Mouse (Mus musculus): ENCODE results near the gene Lingo1.

The Lingo1 gene

GRCm38 (mm10) chr9:56795721-56796655, at the start of gene Lingo1:
Lingo1 (minus strand) TSS chr9:56796468.
- no peak for DNase-seq (ENCODE audit: low spot score in 2 of 2)

GRCm38 (mm10) chr9:56844644-56845043, 48.4 kb upstream of the Lingo1 start:
- no peak for DNase-seq (ENCODE audit: low spot score in 2 of 2)

GRCm38 (mm10) chr9:56843679-56844188, 47.5 kb upstream of the Lingo1 start:
- no peak for DNase-seq (ENCODE audit: low spot score in 2 of 2)

GRCm38 (mm10) chr9:56842303-56842719, 46.0 kb upstream of the Lingo1 start:
- DNase-seq (ENCODE audit: low spot score in 2 of 2), result no peak

- DNase-seq (ENCODE audit: low spot score in 2 of 2), result no peak
Measured at GRCm38 (mm10) chr9:56841864-56842263, 45.6 kb upstream of the Lingo1 start.

GRCm38 (mm10) chr9:56840721-56841120, 44.5 kb upstream of the Lingo1 start:
- DNase-seq (ENCODE audit: low spot score in 2 of 2), result no peak

GRCm38 (mm10) chr9:56835152-56835551, 38.9 kb upstream of the Lingo1 start:
- no peak for DNase-seq (ENCODE audit: low spot score in 2 of 2)

GRCm38 (mm10) chr9:56832900-56833299, 36.6 kb upstream of the Lingo1 start:
- DNase-seq (ENCODE audit: low spot score in 2 of 2), result no peak

GRCm38 (mm10) chr9:56831904-56832303, 35.6 kb upstream of the Lingo1 start:
- no peak for DNase-seq (ENCODE audit: low spot score in 2 of 2)

- no peak for DNase-seq (ENCODE audit: low spot score in 2 of 2)
Measured at GRCm38 (mm10) chr9:56830162-56830561, 33.9 kb upstream of the Lingo1 start.

- DNase-seq (ENCODE audit: low spot score in 2 of 2), result no peak
Measured at GRCm38 (mm10) chr9:56828841-56829240, 32.6 kb upstream of the Lingo1 start.

- DNase-seq (ENCODE audit: low spot score in 2 of 2), result no peak
Measured at GRCm38 (mm10) chr9:56828146-56828545, 31.9 kb upstream of the Lingo1 start.

- no peak for DNase-seq (ENCODE audit: low spot score in 2 of 2)
Measured at GRCm38 (mm10) chr9:56825476-56826213, 29.4 kb upstream of the Lingo1 start.

GRCm38 (mm10) chr9:56824900-56825299, 28.6 kb upstream of the Lingo1 start:
- no peak for DNase-seq (ENCODE audit: low spot score in 2 of 2)

GRCm38 (mm10) chr9:56810916-56811315, 14.6 kb upstream of the Lingo1 start:
- no peak for DNase-seq (ENCODE audit: low spot score in 2 of 2)

- no peak for DNase-seq (ENCODE audit: low spot score in 2 of 2)
Measured at GRCm38 (mm10) chr9:56807990-56808389, 11.7 kb upstream of the Lingo1 start.

- DNase-seq (ENCODE audit: low spot score in 2 of 2), result no peak
Measured at GRCm38 (mm10) chr9:56803146-56803545, 6.9 kb upstream of the Lingo1 start.

- no peak for DNase-seq (ENCODE audit: low spot score in 2 of 2)
Measured at GRCm38 (mm10) chr9:56797876-56798275, 1.6 kb upstream of the Lingo1 start.

GRCm38 (mm10) chr9:56796656-56797131, 426 bp upstream of the Lingo1 start:
- no peak for DNase-seq (ENCODE audit: low spot score in 2 of 2)

GRCm38 (mm10) chr9:56791696-56792261, 4.5 kb downstream of the Lingo1 start:
- DNase-seq (ENCODE audit: low spot score in 2 of 2), result no peak

GRCm38 (mm10) chr9:56784576-56784975, 11.7 kb downstream of the Lingo1 start:
- no peak for DNase-seq (ENCODE audit: low spot score in 2 of 2)

Measured in spleen, postnatal 36 days (tissue).